Mouse (Mus musculus): ENCODE data around the gene Slc26a9.

The Slc26a9 gene

DNA sequence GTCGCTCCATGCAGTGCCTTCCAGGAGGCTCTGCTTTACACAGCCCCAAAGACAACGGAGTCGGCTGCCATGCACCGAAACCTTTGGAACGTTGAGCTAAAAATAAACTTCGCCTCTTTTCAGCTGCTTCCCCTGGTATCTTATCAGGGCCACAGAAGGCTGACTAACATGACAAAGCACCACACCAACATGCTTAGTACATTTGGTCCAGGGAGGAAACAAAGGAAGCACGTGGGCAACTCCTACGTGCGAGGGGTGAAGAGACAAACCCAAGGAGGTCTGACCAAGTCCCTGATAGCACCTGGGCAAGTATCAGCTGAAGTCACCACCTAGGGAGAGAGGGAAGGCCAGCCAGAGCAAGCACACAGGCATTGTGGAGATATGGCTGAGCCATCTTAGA, 7.3 kb upstream of the Slc26a9 start:
- DNase-seq (ENCODE audit: low read depth, low spot score) = no peak

DNA sequence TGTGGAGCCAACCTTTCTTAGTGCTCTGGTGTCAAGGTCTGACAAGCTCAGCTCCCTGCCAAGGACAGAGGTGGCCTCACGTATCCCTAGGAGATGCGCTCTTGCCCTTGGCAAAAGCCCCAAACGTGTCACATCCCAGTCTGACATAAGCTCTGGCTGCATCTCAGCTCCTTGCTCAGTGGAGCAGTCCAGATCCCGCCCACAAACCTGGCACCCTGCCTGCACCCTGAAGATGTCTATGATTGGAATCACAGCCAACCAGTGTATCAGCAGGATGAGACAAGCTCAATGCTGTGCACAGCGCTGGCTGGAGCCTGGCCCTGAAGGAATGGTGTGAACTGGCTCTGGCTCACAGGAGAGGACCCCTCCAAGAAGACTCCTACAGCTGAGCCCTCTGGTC, 6.6 kb upstream of the Slc26a9 start:
- DNase-seq (ENCODE audit: low read depth, low spot score) = no peak

DNA sequence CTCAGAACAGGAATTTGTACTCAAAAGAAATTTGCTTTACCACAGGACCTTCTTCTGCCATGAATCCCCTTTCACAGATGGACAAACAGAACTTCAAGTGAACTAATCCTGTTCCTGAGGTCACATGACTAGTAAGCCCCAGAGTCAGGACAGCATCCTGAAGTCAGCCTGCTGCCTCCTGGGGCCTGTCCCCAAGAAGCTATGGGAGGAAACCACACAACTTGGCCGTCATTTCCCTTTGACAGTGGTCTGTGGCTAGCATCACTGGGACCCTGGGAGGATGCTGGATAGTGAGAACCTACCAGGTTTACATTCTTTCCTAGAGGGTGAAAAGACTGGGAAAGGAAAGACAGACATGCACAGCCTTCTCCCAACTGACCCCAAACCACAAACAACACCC, 5.1 kb upstream of the Slc26a9 start:
- no peak for DNase-seq (ENCODE audit: low read depth, low spot score)

DNA sequence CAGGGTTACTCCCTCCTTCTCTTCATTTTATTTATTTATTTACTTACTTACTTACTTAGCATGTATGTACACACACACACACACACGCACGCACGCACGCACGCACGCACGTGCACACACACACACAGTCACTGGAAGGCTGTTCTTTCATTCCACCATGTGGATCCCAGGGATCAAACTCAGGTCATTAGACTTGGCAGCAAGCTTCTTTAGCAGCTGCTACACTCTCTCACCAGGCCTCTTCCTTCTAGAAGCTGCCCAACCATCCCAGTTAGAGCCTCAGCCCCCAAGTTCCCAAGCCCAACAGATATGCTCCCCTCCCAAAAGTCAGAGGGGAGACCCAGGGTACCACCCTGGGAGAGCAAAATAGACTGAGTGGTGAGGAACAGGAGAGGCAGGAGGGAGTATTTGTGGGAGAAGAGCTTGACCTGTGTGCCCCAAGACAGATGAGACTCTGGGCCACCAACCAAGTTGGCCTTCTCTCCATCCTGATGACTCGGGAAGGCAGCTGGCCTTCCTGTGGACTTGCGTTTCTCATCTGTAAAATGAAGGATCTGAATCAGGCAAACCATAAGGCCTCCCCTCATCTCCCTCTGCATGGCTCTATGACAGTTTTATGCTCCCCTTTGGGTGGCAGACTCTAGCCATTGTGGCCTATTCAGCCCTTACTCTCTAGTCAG, 4.2 kb upstream of the Slc26a9 start:
- DNase-seq (ENCODE audit: low read depth, low spot score) = no peak

DNA sequence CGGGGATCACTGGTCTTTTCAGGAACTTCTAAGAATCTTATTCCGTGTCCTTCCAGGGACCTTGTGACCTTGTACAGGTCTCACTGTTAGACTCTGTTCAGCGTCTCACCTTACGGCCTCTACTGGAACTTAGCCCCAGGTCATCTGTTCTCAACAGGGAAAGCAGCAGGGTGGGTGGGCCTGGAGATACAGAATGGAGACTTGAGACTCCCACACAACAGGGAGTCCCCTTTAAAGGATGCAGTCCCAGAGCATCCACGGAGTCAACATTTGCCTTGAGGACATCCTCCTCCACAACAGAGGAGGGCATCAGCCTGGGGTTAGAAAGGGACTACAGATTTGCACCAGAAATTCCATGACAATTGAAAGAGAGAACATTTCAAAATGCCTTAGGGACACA, 1.6 kb downstream of the Slc26a9 start:
- DNase-seq (ENCODE audit: low read depth, low spot score) = no peak

DNA sequence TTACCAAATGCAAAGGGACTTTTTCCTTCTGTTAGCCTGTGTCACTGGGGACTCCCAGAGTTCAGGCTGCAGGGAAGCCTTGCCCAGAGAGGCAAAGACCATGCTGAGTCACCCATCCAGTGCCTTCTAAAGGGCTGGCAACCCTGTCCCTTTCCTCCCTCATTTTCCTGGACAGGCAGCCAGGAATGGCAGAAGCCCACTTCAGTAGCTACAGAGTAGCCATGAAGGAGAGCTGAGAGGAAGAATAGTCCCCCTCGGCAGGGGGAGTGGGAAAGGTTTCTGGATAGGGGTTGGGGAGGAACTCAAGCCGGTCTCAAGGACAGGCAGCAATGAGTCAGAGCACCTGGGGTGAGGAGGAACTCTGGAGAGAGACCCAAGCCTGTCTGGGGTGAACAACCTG, 3.9 kb downstream of the Slc26a9 start:
- DNase-seq (ENCODE audit: low read depth, low spot score) = no peak

DNA sequence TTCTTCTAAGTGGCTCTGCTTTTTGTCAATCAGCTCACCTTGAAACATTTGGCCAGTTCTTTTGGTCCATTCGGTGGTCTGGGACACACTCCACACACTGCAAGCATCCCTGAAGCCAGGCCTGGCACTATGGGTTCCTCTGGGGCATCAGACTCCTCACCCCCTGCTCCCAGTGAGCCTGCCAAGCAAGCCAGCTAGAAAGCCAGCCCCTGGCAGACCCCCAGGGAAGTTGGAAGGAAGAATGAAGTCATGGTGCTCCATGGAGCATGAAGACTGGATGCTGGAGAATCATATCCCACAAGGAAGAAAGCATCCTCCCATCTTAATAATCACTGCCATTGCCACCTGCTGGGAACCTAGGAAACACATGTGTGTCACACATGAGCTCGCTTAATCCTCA, 4.8 kb downstream of the Slc26a9 start:
- DNase-seq (ENCODE audit: low read depth, low spot score) = no peak

DNA sequence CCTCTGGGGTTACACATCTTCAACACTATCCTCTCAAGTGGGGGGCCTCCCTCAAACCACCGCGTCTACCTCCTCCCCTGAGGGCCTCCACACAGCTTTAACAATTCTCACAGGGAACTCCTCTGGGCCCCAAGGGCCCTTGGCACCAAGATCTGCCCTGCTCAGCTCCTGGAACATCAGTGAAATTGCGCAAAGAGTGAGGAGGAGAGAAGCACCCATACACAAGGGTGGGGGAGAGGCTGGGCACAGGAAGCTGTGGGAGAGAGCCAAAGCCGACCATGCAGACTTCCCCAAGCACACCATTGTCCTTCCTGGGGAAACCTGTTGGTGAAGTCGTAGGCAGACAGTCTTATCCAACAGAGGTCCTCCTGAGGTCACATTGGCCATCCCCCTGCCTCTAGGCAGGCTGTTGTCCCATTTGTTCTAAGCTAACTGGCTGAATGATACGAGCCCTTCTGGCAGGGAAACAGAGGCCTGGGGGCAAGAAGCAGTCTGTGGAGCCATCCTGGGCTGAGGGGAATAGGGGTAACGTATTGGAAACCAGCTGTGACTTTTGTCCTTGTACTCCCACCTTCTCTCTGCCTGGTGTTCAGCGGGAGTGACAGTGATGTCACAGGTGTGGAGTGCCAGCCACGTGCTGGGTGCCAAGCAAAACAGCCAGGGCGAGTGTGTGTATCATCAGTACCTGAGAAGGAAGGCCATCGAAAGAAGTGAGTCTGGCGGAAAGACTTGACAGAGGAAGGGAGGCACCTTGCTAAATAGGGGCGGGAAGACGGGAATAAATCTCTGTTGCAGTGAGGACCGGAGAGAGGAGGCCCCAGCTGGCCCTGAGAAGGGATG, 6.1 kb downstream of the Slc26a9 start:
- DNase-seq (ENCODE audit: low read depth, low spot score) = no peak

DNA sequence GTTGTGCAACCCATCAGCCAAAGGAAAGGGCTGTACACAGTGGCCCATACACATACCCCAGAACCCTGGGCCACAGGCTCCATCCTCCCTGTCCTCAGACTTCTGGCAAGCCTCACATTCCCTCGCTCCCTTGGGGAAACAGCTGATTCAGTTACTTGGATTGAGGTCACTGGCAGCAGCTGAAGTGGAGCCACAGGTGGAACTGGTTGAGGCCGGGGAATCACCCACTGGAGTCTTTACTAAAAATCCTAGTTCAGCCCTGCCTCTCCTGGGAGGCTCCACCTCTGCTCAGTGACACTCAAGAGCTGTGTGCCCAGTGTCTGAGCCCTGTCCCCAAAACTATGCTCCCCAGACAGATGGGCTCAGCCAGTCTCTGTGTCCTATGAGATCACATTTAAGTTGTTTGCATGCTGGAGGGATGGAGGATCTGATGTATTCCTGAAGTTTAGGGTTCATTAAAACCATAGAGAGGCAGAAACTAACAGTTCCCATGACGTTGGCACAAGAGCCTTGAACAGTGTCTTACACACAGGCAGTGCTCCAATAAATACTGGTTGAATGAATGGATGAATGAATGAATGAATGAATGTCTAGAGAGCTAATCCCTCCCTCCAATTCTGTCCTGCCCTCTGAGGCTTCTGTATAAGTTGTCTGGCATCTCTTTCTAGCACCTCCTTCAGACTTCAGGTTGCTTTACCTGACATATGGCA, 7.5 kb downstream of the Slc26a9 start:
- DNase-seq (ENCODE audit: low read depth, low spot score) = no peak

DNA sequence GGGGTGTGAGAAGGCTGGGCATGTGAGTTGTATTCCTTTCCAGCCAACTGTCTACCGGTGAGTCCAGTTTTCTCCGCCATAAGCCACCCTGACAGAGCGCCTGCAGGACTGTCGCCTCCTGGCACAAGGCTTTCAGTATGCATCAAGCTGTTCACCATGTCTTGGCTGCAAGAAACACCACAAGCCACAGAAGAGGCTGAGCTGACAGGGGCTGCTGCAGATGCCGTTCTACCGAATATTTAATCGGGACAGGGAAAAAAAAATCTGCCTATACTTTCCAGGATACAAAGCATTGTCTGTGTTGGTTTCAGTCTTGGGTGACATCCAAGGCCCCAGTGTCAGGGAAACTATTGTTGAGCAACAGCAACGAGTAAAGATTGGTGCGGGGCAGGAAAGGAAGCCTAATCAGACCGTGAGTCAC, 8.1 kb downstream of the Slc26a9 start:
- DNase-seq (ENCODE audit: low read depth, low spot score) = no peak

DNA sequence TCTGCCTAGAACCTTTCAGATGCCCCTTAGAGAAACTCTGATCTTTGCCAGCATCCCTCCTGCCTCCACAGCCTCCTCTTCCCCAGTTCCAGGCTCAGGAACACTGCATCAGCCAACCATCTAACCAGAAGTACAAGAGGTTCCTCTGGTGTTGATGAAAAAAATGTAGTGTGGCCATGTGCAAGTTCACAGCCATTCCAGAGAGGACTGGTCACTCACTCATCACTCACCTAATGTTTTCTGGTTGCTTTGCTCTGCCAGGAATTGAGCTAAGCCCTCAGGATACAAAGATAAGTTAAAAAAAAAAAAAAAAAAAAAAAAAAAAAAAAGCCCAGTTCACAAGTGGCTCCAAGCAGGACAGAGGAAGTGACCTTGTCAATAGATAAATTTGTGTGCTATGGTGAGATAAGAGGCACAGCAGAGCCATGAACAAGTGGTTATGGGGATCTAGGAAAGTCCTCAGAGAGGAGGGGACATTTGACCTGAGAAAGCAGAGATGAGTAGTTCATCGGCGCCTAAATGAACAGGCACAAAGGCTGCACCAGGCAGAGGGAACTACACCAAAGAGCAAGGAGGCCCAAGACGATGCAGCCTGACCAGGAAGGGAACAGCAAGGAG, 10.5 kb downstream of the Slc26a9 start:
- DNase-seq (ENCODE audit: low read depth, low spot score) = no peak

DNA sequence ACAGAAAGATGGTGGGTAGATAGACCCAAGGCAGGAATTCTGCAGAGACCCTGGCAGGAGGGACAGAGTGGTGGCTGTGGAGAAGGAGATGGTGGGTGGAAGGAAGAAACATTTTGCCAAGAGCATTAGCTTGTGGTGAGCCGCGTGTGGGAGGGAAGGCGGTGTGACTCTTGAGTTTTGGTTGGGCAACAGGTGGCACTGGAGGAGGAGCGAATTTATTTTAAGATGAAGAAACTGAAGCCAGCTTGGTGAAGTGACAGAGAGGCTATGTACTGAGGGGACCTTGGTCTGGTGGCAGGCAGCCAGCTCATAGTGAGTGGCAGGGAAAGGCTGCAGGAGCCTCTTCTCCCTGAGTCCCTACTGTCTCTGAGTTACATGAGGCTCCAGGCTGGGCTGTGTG, 11.1 kb downstream of the Slc26a9 start:
- peak; percentile 11 for DNase-seq (ENCODE audit: low read depth, low spot score)

DNA sequence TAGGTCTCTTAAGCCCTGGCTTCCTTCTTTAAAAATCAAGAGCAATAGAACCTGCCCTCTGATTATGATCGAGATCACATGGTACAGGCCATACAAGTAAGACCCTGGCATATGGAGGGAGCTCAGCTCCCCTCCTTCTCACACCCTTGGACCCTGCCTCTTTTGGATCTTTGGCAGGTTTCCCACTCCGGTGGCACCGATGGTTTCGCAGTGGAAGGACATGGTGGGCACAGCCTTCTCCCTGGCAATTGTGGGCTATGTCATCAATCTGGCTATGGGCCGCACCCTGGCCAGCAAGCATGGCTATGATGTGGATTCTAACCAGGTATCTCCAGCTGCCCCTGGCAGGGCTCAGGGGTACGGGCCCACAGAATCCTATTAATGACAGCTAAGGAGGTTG, 13.4 kb downstream of the Slc26a9 start:
- no peak for DNase-seq (ENCODE audit: low read depth, low spot score)

DNA sequence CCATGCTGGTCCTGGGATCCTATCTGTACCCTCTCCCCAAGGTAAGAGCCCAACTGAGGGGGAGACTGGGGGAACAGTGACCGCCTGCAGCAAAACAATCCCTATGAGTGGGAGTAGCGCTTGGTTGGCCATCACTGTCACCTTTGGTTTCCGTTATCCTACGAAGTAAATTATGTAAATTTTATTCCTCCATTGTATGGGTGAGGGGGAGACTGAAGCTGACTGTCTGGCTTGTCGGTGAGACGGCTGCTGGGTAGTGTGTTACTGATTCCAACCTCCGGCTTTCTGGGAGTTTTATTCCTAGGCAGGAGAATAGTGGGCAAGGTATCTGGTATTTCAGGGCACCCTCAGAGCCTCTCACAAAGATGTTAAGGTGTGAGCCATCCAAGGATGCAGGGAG, 15.0 kb downstream of the Slc26a9 start:
- no peak for DNase-seq (ENCODE audit: low read depth, low spot score)

DNA sequence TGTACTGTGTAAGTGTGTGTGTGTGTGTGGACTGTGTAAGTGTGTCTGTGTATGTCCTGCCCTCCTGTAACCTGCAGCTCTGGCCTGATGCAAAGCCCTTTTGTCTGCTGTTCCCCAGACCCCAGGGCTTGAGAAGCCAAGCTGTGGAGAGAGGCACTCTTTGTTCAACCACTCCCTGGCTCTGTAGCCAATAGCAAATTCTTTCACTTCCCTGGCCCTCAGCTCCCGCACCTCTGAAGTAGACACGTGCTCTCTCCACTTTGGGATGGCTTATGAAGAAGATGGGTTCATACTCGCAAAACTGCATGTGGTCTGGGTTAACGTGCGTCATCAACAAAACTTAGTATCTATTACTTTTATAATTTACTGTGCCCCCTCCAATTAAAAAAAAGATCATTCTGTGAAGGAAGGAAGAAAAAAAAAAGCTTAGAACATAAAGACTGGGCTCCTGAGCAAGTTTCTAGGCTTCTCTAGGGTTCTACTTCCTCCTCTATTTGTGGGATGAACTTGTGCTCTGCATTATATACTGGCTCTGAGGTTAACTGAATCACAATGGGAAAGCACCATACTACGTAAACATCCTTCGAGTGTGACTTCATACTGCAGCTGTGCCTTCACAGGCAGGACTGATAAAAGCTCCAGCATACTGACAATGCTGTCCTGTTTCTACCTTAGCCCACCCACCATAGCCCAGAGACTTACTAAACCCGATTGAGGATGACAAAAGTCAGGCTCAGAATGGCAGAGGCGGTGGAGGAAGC, 16.0 kb downstream of the Slc26a9 start:
- peak; percentile 13 for DNase-seq (ENCODE audit: low read depth, low spot score)

DNA sequence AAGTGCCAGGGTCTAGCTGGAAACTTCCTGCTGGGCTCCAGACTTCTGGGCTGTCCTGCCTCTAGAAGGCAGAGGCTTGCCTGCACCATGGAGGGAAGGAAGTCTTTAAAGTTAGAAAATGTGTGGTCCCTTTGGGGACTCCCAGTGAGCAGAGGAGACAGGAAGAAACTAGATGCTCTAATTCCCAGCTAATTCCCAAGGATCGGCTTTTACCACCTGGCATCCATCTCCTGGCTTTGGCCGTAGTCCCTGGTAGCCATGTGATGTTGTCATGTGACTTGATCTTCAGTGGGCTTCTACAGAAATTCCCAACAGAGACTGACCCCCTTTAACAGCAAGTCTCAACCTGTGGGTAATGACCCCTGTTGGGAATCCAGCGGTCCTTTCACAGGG, 16.6 kb downstream of the Slc26a9 start:
- no peak for DNase-seq (ENCODE audit: low read depth, low spot score)

DNA sequence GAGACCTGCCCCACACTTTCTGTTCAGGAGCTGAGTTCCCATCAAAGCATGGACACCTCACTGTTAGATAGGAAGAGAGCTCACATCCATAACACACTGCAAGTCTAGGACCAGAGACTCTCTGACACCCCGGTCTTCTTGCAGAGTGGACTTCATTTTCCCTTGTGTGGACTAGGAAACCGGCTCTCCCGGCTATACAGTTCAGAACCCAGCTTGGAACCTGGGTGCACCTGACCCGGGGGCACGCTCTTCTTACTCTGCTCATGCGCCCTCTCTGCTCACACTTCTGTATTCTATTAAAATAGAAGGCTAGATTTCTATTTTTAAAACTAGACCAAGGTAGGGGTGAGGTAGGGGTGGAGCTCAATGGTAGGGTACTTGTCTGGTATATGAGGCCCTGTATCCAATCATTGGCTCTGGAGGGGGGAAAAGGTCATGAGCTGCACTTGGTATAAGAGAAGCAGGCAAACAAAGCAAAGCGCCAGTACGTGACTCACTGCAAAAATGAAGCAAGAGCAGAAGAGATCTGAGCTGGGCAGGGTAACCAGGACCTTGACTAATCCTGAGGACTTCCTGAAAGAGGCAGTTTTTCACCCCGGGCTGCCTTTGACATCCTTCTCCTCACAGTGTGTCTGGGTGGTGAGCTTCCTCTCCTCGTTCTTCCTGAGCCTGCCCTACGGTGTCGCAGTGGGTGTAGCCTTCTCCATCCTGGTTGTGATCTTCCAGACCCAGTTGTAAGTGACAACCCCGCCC, 17.4 kb downstream of the Slc26a9 start:
- no peak for DNase-seq (ENCODE audit: low read depth, low spot score)

DNA sequence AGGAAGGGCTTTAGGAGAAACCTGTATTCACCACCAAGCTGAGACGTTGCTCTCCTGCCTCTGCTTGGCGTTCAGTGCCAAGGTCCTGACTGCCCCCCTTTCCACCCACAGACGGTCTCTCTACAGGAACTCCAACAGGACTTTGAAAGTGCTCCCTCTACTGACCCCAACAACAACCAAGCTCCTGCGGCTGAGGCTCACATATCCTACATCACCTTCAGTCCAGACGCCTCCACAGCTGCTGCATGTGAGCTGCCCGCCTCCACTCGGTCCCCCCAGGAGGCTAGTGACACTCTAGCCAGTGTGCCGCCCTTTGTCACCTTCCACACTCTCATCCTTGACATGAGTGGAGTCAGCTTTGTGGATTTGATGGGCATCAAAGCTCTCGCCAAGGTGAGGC, 19.9 kb downstream of the Slc26a9 start:
- no peak for DNase-seq (ENCODE audit: low read depth, low spot score)

DNA sequence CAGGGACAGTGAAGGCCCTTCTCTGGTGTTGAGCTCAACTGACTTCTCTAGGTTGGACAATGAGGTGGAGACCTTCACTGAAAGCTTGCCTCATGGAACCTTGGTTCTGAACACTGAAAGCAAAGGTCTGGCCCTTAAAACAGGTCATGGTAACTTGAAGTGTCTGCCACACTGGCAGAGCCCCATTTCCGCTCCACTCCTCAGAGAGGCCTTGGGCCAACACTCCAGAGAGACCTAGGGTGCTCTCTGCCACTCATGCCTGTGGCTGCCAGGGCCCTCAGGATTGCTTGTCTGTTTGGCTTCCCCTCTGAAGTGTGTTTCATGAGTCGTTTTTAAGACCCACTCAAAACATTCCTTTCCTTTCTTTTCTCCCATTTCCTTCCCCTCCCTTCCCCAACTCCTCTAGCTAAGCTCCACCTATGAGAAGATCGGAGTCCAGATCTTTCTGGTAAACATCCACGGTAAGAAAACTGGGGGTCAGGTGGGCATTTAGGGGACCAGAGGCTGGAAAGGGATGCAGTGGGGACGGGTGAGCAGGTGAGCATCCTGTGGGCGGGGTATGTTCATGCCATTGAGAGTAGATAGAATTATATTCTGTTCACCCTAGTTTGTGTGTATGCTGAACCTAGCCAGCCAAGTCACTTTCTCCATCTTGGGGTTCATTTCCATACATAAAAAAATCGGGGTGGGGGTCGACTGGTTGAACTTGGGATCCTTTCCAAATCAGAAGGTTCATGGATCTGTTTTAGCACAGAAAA, 20.9 kb downstream of the Slc26a9 start:
- DNase-seq (ENCODE audit: low read depth, low spot score) = no peak

Measured in CD4-positive, CD25-positive, alpha-beta regulatory T cell, adult 2 months (primary cell).